Mouse (Mus musculus) midbrain, embryonic 12.5 days (tissue): ENCODE data around the gene Rarres1. TPM values are rescaled to one million over a fixed set of nuclear protein-coding genes. Genes with fewer than 3 reads are reported as not detected.

Experiments used
- ATAC-seq: fragments of 200-750 bp; cut with Nextera tagmentation; 2 replicates; pipeline ENCODE4 v1.8.0; 2017; ENCODE audit warnings: low read depth, moderate TSS enrichment, moderate library complexity; ENCODE audit not compliant: low FRiP score
- H3K27ac ChIP-seq: fragments of 300-500 bp; sonication (generic); replicated peaks from 2 replicates; pipeline ENCODE4 v1.5.1; 2016; ENCODE audit warnings: mild to moderate bottlenecking
- H3K27me3 ChIP-seq: fragments of 300-500 bp; sonication (generic); 2 replicates; pipeline ENCODE4 v1.6.1; 2016; ENCODE audit warnings: mild to moderate bottlenecking
- H3K36me3 ChIP-seq: fragments of 300-500 bp; sonication (generic); 2 replicates; pipeline ENCODE4 v1.6.1; 2016
- H3K4me1 ChIP-seq: fragments of 300-500 bp; sonication (generic); 2 replicates; pipeline ENCODE4 v1.6.1; 2016
- H3K4me2 ChIP-seq: fragments of 300-500 bp; sonication (generic); replicated peaks from 2 replicates; pipeline ENCODE4 v1.6.1; 2016; ENCODE audit warnings: mild to moderate bottlenecking, moderate library complexity
- H3K4me3 ChIP-seq: fragments of 300-500 bp; sonication (generic); 2 replicates; pipeline ENCODE4 v1.5.1; 2016; ENCODE audit warnings: mild to moderate bottlenecking
- H3K9ac ChIP-seq: fragments of 300-500 bp; sonication (generic); replicated peaks from 2 replicates; pipeline ENCODE4 v1.6.1; 2016; ENCODE audit warnings: mild to moderate bottlenecking, moderate library complexity
- H3K9me3 ChIP-seq: fragments of 300-500 bp; sonication (generic); 2 replicates; pipeline ENCODE4 v1.6.1; 2016; ENCODE audit warnings: mild to moderate bottlenecking
- WGBS: fragments of 180-500 bp; shearing (Covaris S2); methylation state at CpG from one replicate; pipeline ENCODE4 v1.1.7; 2016; 5-methylcytosine and 5-hydroxymethylcytosine counted together
- polyA plus RNA-seq: library from polyadenylated mRNA; unstranded; fragments of >200 nt; fragmentation: Nextera tagmentation; extraction: Ambion mirVana; gene quantifications from 2 replicates; pipeline ENCODE4 v1.2.1, GENCODE M21; 2016

Rarres1 gene
- polyA plus RNA-seq, 1 experiment from 2014 or later = 1.1 TPM

DNA sequence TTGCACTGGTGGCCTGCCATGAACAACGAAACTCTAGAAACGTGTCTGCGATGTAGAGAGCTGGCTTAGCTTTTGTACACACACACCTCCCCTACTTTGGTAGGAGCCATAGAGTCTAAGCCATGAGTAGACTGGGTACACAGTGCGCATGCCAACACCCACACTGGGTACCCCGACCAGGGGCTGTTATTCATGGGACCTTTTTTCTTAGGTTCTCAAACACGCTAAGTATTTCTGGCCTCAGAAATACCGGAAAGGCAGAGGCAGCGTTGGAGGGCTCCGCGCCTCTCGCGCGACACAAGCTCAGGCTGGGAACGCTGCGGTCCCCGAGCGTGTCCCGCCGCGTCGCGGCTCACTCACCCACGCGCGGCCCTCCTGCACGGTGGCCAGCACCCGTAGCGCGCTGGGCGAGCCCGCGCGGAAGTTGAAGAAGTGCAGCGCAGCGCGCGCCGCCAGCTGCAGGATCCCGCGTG is 486 bp downstream of the Rarres1 start:
- 5% methylated on average over 40 of the region's 40 CpGs for WGBS
- ATAC-seq = peak; percentile 56
- H3K4me1 ChIP-seq = peaks cover 11% of the 10 kb centered on the region
- peaks cover 51% of the 10 kb centered on the region for H3K27me3 ChIP-seq
- peak overlapping the region; percentile 73 for H3K9ac ChIP-seq
- no peaks in the 10 kb centered on the region for H3K9me3 ChIP-seq
- no peak overlapping the region for H3K27ac ChIP-seq
- H3K4me2 ChIP-seq = peak overlapping the region; percentile 100
- H3K36me3 ChIP-seq = no peaks in the 10 kb centered on the region
- H3K4me3 ChIP-seq = peak overlapping the region; percentile 65

DNA sequence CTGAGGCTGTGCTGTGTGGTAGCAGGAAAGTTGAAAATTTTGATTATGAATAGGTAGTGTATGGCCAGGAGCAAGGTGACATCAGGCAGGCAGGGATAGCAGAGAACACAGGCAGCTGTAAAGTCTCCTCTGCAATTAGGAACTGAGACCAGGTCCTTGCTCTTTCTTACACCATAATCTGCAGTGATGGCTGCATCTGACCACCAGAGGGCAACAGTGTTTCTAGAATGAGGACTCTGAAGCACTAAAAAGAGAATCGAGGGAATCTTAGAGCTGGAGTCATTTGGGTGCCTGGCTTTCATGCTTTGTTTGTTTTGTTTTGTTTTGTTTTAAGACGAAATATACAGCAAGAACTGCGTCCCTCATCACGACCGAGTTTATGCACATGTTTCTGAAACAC is 2.5 kb downstream of the Rarres1 start:
- no peaks in the 10 kb centered on the region for H3K36me3 ChIP-seq
- H3K4me3 ChIP-seq = no peak overlapping the region
- peak; percentile 44; the same call in 1 of the 2 replicates for ATAC-seq
- H3K27me3 ChIP-seq = peaks cover 46% of the 10 kb centered on the region
- peaks cover 11% of the 10 kb centered on the region for H3K4me1 ChIP-seq
- no peak overlapping the region for H3K27ac ChIP-seq
- WGBS = 4% methylated on average over 5 of the region's 5 CpGs
- H3K9ac ChIP-seq = no peak overlapping the region
- H3K9me3 ChIP-seq = no peaks in the 10 kb centered on the region
- H3K4me2 ChIP-seq = no peak overlapping the region

DNA sequence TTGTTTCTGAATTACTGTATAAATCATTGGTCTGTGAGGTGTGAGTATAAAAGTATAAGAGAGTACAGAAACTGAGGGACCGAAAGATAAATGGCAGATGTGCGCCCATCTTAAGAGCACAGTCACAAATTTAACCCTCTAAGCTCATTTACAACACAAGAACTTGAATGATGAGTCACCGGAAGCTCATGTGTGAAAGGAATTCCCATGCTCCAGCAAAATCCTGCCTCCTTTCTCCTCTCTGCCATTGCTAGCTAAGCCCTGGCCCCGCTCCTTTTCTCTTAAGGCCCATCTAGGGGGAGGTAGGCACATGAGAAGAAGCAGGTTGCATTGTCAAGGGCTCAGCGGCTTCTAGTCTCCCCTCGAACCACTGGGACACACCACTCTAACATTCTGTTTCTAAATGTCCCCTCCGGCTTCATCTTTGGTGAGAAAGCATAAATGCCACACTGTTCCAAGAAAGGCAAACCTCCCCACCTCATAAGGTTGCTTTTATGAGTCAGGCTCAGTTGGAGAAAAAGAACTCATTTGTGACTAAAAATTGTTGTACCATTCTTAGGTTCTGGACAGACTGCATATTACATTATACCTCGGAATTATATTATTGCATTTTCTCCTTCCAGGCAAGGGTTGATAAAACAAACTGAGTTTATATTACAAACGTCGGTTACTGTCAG is 7.0 kb downstream of the Rarres1 start:
- Histone ChIP-seq H3K27me3 (peaks cover 28% of the 10 kb centered on the region), H3K27ac (no peak overlapping the region), H3K9me3 (no peaks in the 10 kb centered on the region), H3K4me2 (no peak overlapping the region), H3K9ac (no peak overlapping the region), H3K4me3 (no peak overlapping the region), H3K4me1 (peaks cover 8% of the 10 kb centered on the region), H3K36me3 (no peaks in the 10 kb centered on the region)
- 87% methylated on average over 10 of the region's 10 CpGs for WGBS
- no peak for ATAC-seq

DNA sequence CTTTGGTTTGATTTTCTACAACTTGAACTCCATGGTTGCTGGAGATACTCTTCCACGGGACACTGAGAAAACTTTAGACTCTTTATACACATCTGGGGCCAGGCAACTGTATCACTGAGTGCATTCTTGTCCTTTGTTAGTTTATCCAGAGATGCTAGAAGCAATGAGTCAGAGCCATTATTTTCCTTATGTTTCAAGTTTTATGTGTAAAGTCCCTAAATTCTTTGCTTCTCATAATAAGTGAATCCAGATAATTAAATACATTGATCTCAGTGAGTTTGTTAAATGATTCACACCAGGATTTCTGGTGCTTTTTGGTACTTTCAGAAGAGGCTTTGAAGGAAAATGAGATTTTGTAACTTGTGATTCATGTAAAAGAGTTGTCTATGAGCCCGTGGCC is 10.0 kb downstream of the Rarres1 start:
- no peaks in the 10 kb centered on the region for H3K9me3 ChIP-seq
- ATAC-seq = no peak
- no peak overlapping the region for H3K4me3 ChIP-seq
- H3K27ac ChIP-seq = no peak overlapping the region
- H3K4me1 ChIP-seq = peaks cover 8% of the 10 kb centered on the region
- no peaks in the 10 kb centered on the region for H3K36me3 ChIP-seq
- WGBS = 81% methylated on average over 2 of the region's 2 CpGs
- no peak overlapping the region for H3K9ac ChIP-seq
- H3K4me2 ChIP-seq = no peak overlapping the region
- H3K27me3 ChIP-seq = peaks cover 42% of the 10 kb centered on the region

DNA sequence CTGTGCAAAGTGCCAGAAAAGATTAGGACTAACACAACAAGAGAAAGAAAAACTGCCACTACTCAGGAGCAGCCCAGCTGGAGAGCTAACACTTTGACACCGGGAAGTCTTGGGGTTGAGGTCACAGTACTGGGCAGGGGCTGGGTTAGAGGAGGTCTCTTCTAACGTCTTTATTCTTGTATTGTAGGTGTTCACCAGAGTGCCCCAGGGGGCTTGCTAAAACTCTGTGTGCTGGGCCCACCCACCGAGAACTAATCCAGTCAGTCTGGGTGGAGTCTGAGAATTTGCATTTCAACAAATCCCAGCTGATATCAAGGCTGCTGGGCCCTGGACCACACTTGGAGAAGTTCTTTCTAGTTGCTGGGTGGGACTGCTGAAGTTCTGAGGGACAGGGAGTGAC is 11.4 kb downstream of the Rarres1 start:
- no peaks in the 10 kb centered on the region for H3K36me3 ChIP-seq
- no peak overlapping the region for H3K4me2 ChIP-seq
- WGBS = 3% methylated on average over 3 of the region's 3 CpGs
- H3K9me3 ChIP-seq = no peaks in the 10 kb centered on the region
- ATAC-seq = 0 out of 2 replicates have a peak, but pooled peaks have one; percentile 62
- peaks cover 42% of the 10 kb centered on the region for H3K27me3 ChIP-seq
- H3K27ac ChIP-seq = no peak overlapping the region
- H3K9ac ChIP-seq = no peak overlapping the region
- H3K4me1 ChIP-seq = peaks cover 8% of the 10 kb centered on the region
- no peak overlapping the region for H3K4me3 ChIP-seq

DNA sequence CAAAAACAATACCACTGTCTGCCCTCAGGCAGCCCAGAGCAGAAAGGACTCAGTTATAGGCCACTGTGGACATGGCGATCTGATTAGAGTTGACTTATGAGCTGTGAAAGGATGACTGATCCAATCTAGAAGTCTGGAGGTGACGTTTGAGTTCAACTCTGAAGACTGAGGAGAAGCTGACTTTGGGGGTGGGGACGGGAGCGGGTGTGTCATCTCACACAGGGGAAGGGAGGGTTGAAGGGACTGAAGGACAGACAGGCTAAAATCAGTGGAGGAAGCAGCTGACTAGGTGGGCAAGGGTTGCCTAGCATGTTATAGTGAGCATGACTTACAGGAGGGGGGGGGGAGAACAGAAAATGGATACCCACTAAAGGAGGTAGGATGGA is 15.9 kb downstream of the Rarres1 start:
- peaks cover 19% of the 10 kb centered on the region; the same call in 1 of the 2 replicates for H3K27me3 ChIP-seq
- no peaks in the 10 kb centered on the region for H3K36me3 ChIP-seq
- no peaks in the 10 kb centered on the region for H3K9me3 ChIP-seq
- H3K4me1 ChIP-seq = peaks cover 8% of the 10 kb centered on the region
- H3K4me3 ChIP-seq = no peak overlapping the region
- no peak overlapping the region for H3K9ac ChIP-seq
- no peak overlapping the region for H3K27ac ChIP-seq
- WGBS = 94% methylated on average over 4 of the region's 4 CpGs
- no peak for ATAC-seq
- no peak overlapping the region for H3K4me2 ChIP-seq

DNA sequence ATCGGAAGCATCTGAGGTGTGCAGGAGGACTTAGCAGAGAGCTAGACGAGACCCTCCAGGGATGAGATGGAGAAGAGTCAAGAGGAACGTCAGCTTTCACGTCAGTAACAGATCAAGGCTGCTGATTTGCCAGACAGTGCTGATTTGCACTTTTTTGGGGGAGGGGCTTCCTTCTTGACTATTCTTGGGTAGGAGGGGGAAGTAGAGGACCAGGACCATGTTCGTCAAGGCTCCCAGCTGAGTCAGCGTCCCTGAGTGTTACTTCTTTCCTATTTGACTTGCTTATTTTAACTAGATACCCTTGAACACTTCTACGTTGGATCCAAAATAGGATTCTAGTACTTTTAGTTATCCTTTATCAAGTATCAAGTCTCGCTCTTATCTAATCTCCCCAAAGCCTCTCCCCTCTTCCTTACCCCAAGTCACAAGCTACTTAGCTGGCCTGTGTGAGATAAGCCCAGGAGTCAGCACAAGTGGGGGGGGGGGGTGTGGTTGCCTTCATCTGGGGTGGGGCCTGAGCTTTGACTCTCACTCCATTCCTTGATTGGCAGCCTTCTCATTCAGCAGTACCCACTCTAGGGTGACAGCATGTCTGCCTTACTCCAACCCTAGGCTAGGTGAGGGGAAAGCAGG is 16.4 kb downstream of the Rarres1 start:
- Histone ChIP-seq H3K36me3 (no peaks in the 10 kb centered on the region), H3K27me3 (peaks cover 18% of the 10 kb centered on the region; the same call in 1 of the 2 replicates), H3K9ac (no peak overlapping the region), H3K4me3 (no peak overlapping the region), H3K27ac (no peak overlapping the region), H3K4me2 (no peak overlapping the region), H3K4me1 (peaks cover 4% of the 10 kb centered on the region), H3K9me3 (no peaks in the 10 kb centered on the region)
- no peak for ATAC-seq
- 89% methylated on average over 8 of the region's 8 CpGs for WGBS

DNA sequence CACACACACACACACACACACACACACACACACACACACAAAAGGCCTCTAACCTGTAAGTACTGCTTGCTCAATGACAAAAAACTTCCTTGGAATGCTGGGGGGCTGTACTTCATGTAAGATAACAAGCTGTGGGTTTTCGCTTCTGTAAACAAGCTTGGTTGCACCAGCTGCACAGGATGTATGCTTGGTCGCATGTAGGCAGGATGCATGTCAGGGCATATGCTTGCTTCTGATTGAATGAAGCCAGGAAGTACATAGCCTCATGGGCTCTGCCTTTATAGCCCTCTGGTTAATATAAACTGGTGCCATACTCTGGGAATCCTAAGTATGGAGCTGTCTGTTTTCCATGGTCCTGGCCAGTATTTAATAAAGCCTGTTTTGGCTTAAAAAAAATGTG is 17.3 kb downstream of the Rarres1 start:
- Histone ChIP-seq H3K36me3 (no peaks in the 10 kb centered on the region), H3K4me3 (no peak overlapping the region), H3K27me3 (peaks cover 16% of the 10 kb centered on the region; the same call in 1 of the 2 replicates), H3K9ac (no peak overlapping the region), H3K4me2 (no peak overlapping the region), H3K4me1 (no peaks in the 10 kb centered on the region), H3K9me3 (no peaks in the 10 kb centered on the region), H3K27ac (no peak overlapping the region)
- 93% methylated on average over 2 of the region's 2 CpGs for WGBS
- no peak for ATAC-seq

DNA sequence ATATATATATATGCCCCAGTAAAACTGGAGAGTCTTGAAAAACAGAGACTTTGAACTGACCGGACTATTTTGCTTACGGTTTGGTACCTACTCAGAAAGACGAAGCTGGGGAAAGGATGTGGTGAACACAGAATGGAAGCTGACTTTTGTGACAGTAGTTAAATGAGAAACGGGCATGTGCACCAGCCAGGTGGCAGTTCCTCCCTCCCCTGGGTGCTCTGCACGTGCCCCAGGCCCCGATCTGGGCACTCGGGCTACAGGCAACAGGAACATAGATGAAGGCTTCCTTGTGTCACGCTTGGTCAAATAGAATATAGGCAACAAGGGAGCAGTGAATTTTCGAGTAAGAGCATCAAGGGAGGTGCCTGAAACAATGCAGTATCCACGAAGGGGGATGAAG is 19.0 kb downstream of the Rarres1 start:
- Histone ChIP-seq H3K4me3 (no peak overlapping the region), H3K36me3 (no peaks in the 10 kb centered on the region), H3K9ac (no peak overlapping the region), H3K9me3 (no peaks in the 10 kb centered on the region), H3K27ac (no peak overlapping the region), H3K4me2 (no peak overlapping the region), H3K27me3 (0 out of 2 replicates have a peak, but pooled peaks cover 4% of the 10 kb centered on the region), H3K4me1 (no peaks in the 10 kb centered on the region)
- 87% methylated on average over 10 of the region's 10 CpGs for WGBS
- no peak for ATAC-seq

DNA sequence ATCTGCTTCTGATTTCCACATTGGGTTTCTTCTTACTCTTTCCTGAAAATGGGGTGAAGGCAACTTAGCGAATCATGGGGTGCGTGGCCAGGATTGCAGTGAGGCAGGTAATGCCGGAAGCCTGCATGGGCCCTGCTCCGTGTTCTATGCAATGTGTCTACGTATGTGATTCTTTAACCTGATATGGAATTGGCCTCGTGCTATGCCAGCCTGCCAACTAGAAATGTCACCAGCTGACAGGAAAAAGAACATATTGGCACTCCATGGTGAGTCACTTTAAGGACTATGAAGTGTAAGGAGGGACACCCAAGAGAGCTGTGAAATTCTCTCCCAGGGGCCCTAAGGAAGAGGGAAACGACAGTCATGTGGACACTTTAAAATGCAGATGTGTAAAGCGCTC is 22.2 kb downstream of the Rarres1 start:
- ATAC-seq = no peak
- 85% methylated on average over 8 of the region's 8 CpGs for WGBS
- Histone ChIP-seq H3K27ac (no peak overlapping the region), H3K9me3 (no peaks in the 10 kb centered on the region), H3K9ac (no peak overlapping the region), H3K4me1 (no peaks in the 10 kb centered on the region), H3K4me3 (no peak overlapping the region), H3K36me3 (no peaks in the 10 kb centered on the region), H3K27me3 (no peaks in the 10 kb centered on the region), H3K4me2 (no peak overlapping the region)

DNA sequence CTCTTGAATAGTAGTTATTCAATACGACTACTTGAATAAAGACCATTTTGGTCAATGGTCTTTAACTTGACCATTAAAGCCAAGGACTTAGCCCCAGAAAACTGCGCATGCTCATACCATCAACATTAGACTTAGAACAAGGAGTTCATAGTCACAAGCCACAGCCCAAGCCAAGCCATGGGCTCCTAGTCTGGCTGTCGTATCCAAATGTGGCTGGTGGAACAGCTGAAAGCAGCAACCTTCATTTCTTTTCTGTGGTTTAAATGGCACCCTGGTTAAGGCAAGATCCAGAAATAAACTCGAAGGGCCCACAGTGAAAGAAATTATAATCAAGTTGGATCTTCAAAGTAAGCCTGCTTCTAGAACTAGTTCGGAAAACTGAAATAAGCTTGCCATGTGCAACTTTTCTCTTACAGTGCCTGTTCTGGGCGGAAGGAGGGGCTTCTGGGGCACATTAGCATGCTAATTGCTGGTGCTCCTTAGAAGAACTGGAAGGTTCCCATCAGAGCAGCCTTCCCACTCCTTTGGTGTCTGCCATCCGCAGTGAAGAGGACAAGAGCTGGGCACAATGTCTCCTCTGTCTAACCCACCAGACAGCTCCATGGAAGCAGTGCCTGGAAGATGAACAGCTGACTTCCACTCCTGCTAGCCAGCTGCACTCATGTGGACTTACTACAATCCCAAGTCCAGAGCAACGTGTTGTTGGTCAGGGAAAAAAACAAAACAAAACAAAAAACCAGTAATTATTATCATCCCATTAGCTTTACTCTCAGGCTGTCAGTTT is 23.0 kb downstream of the Rarres1 start:
- no peaks in the 10 kb centered on the region for H3K4me1 ChIP-seq
- 84% methylated on average over 8 of the region's 8 CpGs for WGBS
- H3K27ac ChIP-seq = no peak overlapping the region
- no peak overlapping the region for H3K4me3 ChIP-seq
- no peak for ATAC-seq
- no peaks in the 10 kb centered on the region for H3K9me3 ChIP-seq
- no peak overlapping the region for H3K9ac ChIP-seq
- no peaks in the 10 kb centered on the region for H3K36me3 ChIP-seq
- no peaks in the 10 kb centered on the region for H3K27me3 ChIP-seq
- no peak overlapping the region for H3K4me2 ChIP-seq

DNA sequence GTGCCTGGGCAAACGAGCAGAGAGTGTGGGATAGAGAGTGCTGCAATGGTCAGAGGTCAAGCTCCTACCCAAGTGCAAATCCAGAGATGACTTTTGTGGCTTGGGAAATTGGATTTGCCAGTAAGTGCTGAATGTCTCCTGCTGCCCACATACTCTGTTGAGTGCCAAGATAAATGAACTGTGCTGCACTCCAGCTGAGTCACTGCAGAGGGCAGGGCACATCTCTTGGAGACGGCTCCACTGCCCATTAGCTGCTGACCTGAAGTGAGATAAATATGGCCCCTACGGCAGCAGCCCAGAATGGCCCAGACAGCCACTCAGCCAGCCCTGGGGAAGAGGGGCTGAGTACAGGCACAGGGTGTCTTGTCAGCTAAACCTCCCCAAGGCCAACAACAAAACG is 25.2 kb downstream of the Rarres1 start:
- ATAC-seq = no peak
- no peak overlapping the region for H3K27ac ChIP-seq
- H3K9me3 ChIP-seq = no peaks in the 10 kb centered on the region
- H3K36me3 ChIP-seq = no peaks in the 10 kb centered on the region
- H3K27me3 ChIP-seq = no peaks in the 10 kb centered on the region
- no peaks in the 10 kb centered on the region for H3K4me1 ChIP-seq
- H3K9ac ChIP-seq = no peak overlapping the region
- 57% methylated on average over 4 of the region's 4 CpGs for WGBS
- H3K4me3 ChIP-seq = no peak overlapping the region
- H3K4me2 ChIP-seq = no peak overlapping the region
